Mouse (Mus musculus) limb, embryonic 11.5 days (tissue): Measurements from ENCODE around the gene Trim39. TPM values are rescaled to one million over a fixed set of nuclear protein-coding genes. Genes with fewer than 3 reads are reported as not detected.
A peak's percentile ranks its signal among the peaks of the same experiment; 100 is the strongest.

Source experiments
- ATAC-seq: fragments of 200-750 bp; cut with Nextera tagmentation; 2 replicates; pipeline ENCODE4 v1.8.0; 2017; ENCODE audit warnings: low read depth; ENCODE audit not compliant: insufficient number of reproducible peaks, low FRiP score, low TSS enrichment
- DNase-seq: peaks from one replicate; pipeline ENCODE4 v3.0.0-alpha.2; 2015; ENCODE audit warnings: low spot score
- H3K27ac ChIP-seq: fragments of 300-500 bp; sonication (generic); replicated peaks from 2 replicates; pipeline ENCODE4 v1.5.1; 2014; ENCODE audit warnings: low read depth, mild to moderate bottlenecking, low read length
- H3K27me3 ChIP-seq: fragments of 300-500 bp; sonication (generic); 2 replicates; pipeline ENCODE4 v1.6.1; 2014; ENCODE audit warnings: mild to moderate bottlenecking, low read length, mixed read lengths; ENCODE audit not compliant: control insufficient read depth, insufficient read depth
- H3K36me3 ChIP-seq: fragments of 300-500 bp; sonication (generic); 2 replicates; pipeline ENCODE4 v1.6.1; 2014; ENCODE audit warnings: mild to moderate bottlenecking, low read length, moderate library complexity, mixed read lengths; ENCODE audit not compliant: control insufficient read depth, insufficient read depth
- H3K4me1 ChIP-seq: fragments of 300-500 bp; sonication (generic); 2 replicates; pipeline ENCODE4 v1.6.1; 2014; ENCODE audit warnings: low read length, mixed read lengths; ENCODE audit not compliant: control insufficient read depth, insufficient read depth
- H3K4me2 ChIP-seq: fragments of 300-500 bp; sonication (generic); 2 replicates; pipeline ENCODE4 v1.6.1; 2014; ENCODE audit warnings: low read depth, mild to moderate bottlenecking, moderate library complexity; ENCODE audit not compliant: severe bottlenecking
- H3K4me3 ChIP-seq: fragments of 300-500 bp; sonication (generic); 2 replicates; pipeline ENCODE4 v1.5.1; 2014; ENCODE audit warnings: low read depth, low read length
- H3K9ac ChIP-seq: fragments of 300-500 bp; sonication (generic); 2 replicates; pipeline ENCODE4 v1.6.1; 2014; ENCODE audit warnings: mild to moderate bottlenecking, low read length
- H3K9me3 ChIP-seq: fragments of 300-500 bp; sonication (generic); 2 replicates; pipeline ENCODE4 v1.6.1; 2016; ENCODE audit warnings: low read length; ENCODE audit not compliant: control insufficient read depth
- WGBS: fragments of 180-500 bp; shearing (Covaris S2); extraction: QIAGEN DNeasy Blood & Tissue Kit; methylation state at CpG from one replicate; pipeline ENCODE4 v1.1.7; 2014; 5-methylcytosine and 5-hydroxymethylcytosine counted together
- polyA plus RNA-seq: library from polyadenylated mRNA; unstranded; fragments of >200 nt; fragmentation: Nextera tagmentation; extraction: Ambion mirVana; gene quantifications from 2 replicates; pipeline ENCODE4 v1.2.1, GENCODE M21; 2014

The Trim39 gene
- polyA plus RNA-seq, 1 experiment from 2014 or later = 17.9 TPM

DNA sequence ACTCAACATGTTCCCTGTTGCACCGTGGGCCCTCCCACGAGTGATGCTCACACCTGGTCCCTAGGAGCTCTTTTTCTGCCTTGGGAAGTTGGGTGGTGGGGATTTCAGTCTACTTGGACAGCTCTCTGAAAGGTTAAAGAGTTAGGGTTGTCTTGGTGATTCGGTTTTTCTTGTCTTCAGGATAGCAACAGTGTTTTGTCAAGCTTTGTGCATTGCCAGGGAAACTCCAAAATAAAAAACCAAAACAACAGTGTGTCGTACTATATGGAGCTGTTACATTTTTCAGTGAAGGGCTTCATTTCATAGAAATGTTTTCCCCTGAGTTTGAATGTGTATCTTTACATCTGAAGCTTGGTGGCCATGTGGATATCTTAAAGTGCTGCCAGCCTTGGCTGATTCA is 2.7 kb upstream of the Trim39 start:
- Histone ChIP-seq H3K9ac (no peak overlapping the region), H3K4me3 (no peak overlapping the region), H3K27ac (no peak overlapping the region), H3K4me2 (no peak overlapping the region), H3K9me3 (no peaks in the 10 kb centered on the region), H3K27me3 (no peaks in the 10 kb centered on the region), H3K36me3 (peaks cover 6% of the 10 kb centered on the region), H3K4me1 (peaks cover 8% of the 10 kb centered on the region; the same call in 1 of the 2 replicates)
- ATAC-seq = no peak
- no peak for DNase-seq
- WGBS = 92% methylated on average over 4 of the region's 4 CpGs

DNA sequence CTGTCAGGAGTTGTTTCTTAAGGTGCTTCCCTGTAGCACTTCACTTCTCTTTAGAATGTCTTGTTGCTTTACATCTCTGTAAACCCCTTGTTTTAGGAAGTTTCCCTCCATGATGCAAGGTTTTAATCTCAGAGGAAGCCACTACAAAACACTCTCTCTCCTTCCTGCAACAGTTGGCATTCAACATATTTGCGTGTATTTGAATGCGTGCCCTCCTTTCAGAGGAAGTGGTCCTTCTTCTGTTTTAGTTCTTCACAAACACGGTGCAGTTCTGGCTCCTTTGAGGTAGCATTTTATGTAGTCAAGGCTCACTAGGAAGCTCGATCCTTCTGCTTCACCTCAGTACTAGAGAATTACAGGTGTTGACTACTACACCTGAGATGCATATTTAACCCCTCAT is 1.7 kb upstream of the Trim39 start:
- ATAC-seq = no peak
- H3K4me3 ChIP-seq = no peak overlapping the region
- H3K36me3 ChIP-seq = peaks cover 4% of the 10 kb centered on the region
- no peak overlapping the region for H3K4me2 ChIP-seq
- H3K9me3 ChIP-seq = no peaks in the 10 kb centered on the region
- 95% methylated on average over 4 of the region's 4 CpGs for WGBS
- no peak overlapping the region for H3K27ac ChIP-seq
- DNase-seq = no peak
- no peak overlapping the region for H3K9ac ChIP-seq
- peaks cover 8% of the 10 kb centered on the region; the same call in 1 of the 2 replicates for H3K4me1 ChIP-seq
- H3K27me3 ChIP-seq = no peaks in the 10 kb centered on the region

DNA sequence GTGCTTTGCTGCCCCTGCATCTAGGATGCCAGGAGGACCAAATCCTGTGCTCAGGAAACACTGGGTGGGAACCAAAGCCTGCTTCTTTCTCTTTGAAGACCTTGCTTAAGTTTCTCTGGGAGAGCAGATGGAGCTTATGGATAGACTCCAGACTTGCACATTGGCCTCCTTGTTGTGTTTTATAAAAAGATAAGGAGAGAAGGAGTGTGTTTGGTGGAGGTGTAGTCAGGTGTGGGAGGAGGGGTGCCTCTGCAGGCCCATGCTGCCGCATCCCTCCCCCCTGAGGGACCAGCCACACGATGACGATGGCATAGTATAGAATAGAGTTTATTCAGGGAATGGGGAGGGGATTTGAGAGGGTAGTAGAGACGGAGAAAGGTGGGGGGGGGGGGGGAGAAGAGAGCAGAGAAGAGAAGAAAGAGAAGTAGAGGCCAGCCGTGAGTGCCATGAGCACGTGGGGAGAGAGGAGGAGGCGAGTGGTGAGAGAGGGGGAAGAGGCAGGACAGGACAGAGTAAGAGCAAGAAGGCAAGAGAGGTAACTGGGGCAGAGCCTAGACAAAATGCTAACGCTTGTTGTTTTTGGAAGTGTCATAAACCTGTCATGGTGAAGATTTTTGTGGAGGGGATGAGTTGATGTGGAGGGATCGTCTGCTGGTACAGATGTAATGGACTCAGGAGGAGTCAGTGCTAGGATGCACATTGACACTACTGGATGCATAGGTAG is 758 bp upstream of the Trim39 start:
- Histone ChIP-seq H3K9ac (no peak overlapping the region), H3K4me1 (peaks cover 8% of the 10 kb centered on the region; the same call in 1 of the 2 replicates), H3K36me3 (peaks cover 3% of the 10 kb centered on the region; the same call in 1 of the 2 replicates), H3K27ac (no peak overlapping the region), H3K27me3 (no peaks in the 10 kb centered on the region), H3K4me3 (0 out of 2 replicates have a peak overlapping the region, but pooled peaks have one; percentile 89), H3K9me3 (no peaks in the 10 kb centered on the region), H3K4me2 (peak overlapping the region; percentile 88)
- DNase-seq = no peak
- no peak for ATAC-seq
- 80% methylated on average over 9 of the region's 9 CpGs for WGBS

DNA sequence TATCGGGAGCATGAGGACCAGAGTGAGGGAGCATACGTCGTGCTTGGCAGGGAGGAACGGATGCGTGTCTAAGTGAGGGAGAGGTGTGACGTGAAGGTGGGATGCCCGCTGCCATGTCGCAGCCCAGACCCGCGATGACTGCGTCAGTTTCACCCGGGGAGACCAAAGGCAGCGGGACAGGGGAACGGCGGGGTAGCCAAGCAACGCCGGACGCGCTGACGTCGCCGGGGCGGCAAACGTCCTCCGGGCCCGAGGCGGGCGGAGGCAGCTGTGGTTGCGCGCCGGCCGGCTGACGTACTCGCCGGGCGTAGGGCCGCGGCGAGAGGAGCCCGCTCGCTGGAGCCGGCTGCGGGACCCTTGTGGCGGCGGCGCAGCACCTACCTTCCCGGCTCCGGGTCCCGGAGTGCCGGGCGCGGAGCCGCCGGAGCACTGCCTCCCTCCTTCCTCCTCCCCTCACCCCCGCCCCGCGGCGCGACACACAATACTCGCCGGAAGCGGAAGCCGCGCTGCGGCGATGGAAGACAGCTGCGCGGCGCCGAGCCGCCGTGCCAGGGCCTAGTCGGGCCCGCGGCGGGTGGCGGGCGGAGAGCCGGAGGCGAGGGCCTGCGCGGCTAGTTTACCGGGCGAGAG is 976 bp downstream of the Trim39 start:
- Histone ChIP-seq H3K9me3 (no peaks in the 10 kb centered on the region), H3K27ac (peak overlapping the region; percentile 82), H3K9ac (peak overlapping the region; percentile 93), H3K4me3 (peak overlapping the region; percentile 89), H3K4me1 (peaks cover 8% of the 10 kb centered on the region; the same call in 1 of the 2 replicates), H3K36me3 (peaks cover 4% of the 10 kb centered on the region; the same call in 1 of the 2 replicates), H3K4me2 (peak overlapping the region; percentile 88), H3K27me3 (no peaks in the 10 kb centered on the region)
- peak; percentile 91 for DNase-seq
- under 1% methylated on average over 68 of the region's 84 CpGs for WGBS
- ATAC-seq = peak; percentile 87

DNA sequence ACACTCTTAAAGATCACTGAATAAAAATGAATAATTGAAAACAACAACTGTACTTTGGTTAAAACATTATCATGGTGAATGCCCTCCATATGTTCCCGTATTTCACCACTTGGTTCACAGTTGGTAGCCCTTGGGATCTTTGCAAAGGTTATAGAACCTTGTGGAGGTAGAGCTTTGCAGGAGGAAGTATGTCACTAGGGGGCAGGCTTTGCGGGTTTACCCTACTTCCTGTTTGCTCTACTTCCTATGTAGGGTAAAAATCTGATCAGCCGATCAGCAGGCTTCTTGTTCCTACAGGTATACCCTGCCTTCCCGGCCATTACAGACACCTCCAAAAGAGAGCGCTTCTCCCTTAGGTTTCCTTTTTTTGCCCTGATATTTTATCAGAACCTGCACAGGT is 6.2 kb downstream of the Trim39 start:
- H3K4me2 ChIP-seq = no peak overlapping the region
- ATAC-seq = no peak
- no peaks in the 10 kb centered on the region for H3K4me1 ChIP-seq
- H3K4me3 ChIP-seq = no peak overlapping the region
- H3K27ac ChIP-seq = no peak overlapping the region
- no peak for DNase-seq
- H3K9me3 ChIP-seq = no peaks in the 10 kb centered on the region
- H3K36me3 ChIP-seq = peaks cover 16% of the 10 kb centered on the region; the same call in 1 of the 2 replicates
- 77% methylated on average over 5 of the region's 5 CpGs for WGBS
- no peaks in the 10 kb centered on the region for H3K27me3 ChIP-seq
- no peak overlapping the region for H3K9ac ChIP-seq

DNA sequence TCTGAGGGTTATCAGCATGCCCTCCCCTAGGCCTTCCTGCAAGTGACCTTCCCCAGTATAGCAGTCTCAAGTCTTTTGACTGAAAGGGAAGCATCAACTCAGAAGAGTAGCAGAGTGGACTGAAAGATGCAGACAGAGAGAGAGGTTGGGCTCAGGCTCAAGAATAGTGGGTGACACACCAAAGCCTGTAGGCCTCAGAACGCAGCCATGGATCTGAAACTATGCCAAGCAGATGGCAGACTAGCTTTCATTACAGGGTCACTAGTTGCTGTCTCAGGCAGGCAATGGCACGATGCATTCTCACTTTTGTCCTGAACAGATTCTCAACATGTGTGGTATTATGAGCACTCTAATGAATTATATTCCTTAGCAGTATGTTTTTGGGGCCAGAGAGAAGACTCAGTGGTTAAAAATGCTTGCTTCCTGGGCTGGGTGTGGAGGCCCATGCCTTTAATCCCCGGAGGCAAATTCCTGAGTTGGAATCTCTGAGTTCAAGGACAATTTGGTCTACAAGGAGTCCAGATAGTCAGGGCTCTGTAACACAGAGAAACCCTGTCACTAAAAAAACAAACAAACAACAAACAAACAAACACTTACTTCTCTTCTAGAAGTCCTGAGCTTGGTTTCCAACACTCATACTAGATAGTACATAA is 7.6 kb downstream of the Trim39 start:
- peaks cover 22% of the 10 kb centered on the region; the same call in 1 of the 2 replicates for H3K36me3 ChIP-seq
- H3K27me3 ChIP-seq = no peaks in the 10 kb centered on the region
- H3K27ac ChIP-seq = no peak overlapping the region
- no peak overlapping the region for H3K4me3 ChIP-seq
- ATAC-seq = no peak
- WGBS = 91% methylated on average over 3 of the region's 3 CpGs
- H3K9ac ChIP-seq = no peak overlapping the region
- H3K4me1 ChIP-seq = no peaks in the 10 kb centered on the region
- no peak for DNase-seq
- no peak overlapping the region for H3K4me2 ChIP-seq
- no peaks in the 10 kb centered on the region for H3K9me3 ChIP-seq

DNA sequence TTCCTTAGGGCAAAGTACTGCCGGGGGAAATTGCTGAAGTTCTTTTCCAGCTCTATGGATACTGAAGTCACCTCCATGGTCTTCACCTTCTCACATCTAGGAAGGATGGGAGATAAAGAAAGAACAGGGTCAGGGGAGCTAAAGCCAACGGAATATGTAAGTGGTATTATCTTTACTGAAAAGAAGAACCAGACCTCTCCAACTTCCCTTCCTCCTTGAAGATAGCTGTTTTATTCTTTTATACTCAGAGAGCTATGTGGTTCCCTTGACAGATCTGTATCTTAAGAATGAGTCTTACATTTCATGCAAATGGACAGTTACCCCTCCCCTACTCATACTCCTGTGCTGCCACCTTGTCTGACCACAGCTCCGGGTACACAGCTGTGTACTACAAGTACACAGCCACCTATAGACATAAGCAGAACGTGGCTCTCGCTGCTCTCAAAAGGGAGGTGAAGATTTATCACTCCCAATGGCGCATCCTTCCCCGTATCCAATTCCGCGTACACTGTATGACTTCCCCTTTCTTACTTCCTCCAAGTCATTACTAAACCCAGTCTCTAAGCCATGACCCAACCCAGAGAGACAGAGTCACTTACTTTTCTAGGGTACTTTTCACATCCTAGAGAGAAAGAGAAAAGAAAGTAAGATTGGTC is 10.4 kb downstream of the Trim39 start:
- no peak for DNase-seq
- no peak for ATAC-seq
- H3K9ac ChIP-seq = no peak overlapping the region
- no peaks in the 10 kb centered on the region for H3K27me3 ChIP-seq
- H3K36me3 ChIP-seq = peaks cover 17% of the 10 kb centered on the region; the same call in 1 of the 2 replicates
- H3K4me2 ChIP-seq = no peak overlapping the region
- WGBS = 94% methylated on average over 9 of the region's 9 CpGs
- no peak overlapping the region for H3K27ac ChIP-seq
- H3K4me3 ChIP-seq = no peak overlapping the region
- H3K4me1 ChIP-seq = no peaks in the 10 kb centered on the region
- no peaks in the 10 kb centered on the region for H3K9me3 ChIP-seq

DNA sequence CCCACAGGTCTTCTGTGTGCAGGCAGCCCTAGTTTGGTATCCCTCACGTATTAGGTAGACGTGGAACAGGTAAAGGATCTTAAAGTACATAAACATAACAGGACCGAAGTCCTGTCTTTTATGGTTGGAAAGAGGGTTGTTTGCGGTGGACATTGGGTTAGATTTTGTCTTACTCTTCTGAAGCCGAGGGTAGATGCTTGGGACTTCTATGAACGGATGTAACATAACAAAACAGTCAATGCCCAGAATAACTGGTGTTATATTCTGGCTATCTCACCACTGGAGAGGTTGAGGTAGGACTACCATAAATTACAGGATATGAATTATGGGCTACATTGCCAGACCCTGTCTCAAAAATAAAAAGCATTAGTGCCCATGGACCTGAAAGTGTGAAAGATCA is 14.1 kb downstream of the Trim39 start, which contains the start of gene Rpp21:
TSS of gene Rpp21 (minus strand) at position 101 of the 400 bp plus-strand sequence.
- H3K4me3 ChIP-seq = peak within 1 kb of the TSS; percentile 75
- H3K27ac ChIP-seq = 0 out of 2 replicates have a peak within 1 kb of the TSS, but pooled peaks have one; percentile 36
- H3K9ac ChIP-seq = peak within 1 kb of the TSS; percentile 80
- peaks cover 11% of the 10 kb centered on the region; the same call in 1 of the 2 replicates for H3K36me3 ChIP-seq
- DNase-seq (no peak), ATAC-seq (no peak; the same call in 1 of the 2 replicates)
- peak within 1 kb of the TSS; percentile 48 for H3K4me2 ChIP-seq
- no peaks in the 10 kb centered on the region for H3K9me3 ChIP-seq
- WGBS = 49% methylated on average over 6 of the region's 6 CpGs
- H3K4me1 ChIP-seq = no peaks in the 10 kb centered on the region
- H3K27me3 ChIP-seq = no peaks in the 10 kb centered on the region
